Mouse (Mus musculus) myocyte (in vitro differentiated cells): ENCODE data around the gene Gm47969. TPM values are rescaled to one million over a fixed set of nuclear protein-coding genes. Genes with fewer than 3 reads are reported as not detected.

Experiments
- H3K27me3 ChIP-seq: one replicate; pipeline ENCODE4 v1.6.1; 2011; ENCODE audit not compliant: control insufficient read depth, insufficient read depth, insufficient read length
- H3K36me3 ChIP-seq: one replicate; pipeline ENCODE4 v1.6.1; 2011; ENCODE audit not compliant: control insufficient read depth, insufficient read depth
- H3K4me2 ChIP-seq: one replicate; pipeline ENCODE4 v1.6.1; 2011; ENCODE audit warnings: low read depth, control low read depth
- H3K4me3 ChIP-seq: one replicate; pipeline ENCODE4 v1.5.1; 2011; ENCODE audit warnings: mild to moderate bottlenecking, control low read depth, moderate library complexity
- H3K79me2 ChIP-seq: one replicate; pipeline ENCODE4 v1.6.1; 2011; ENCODE audit not compliant: control insufficient read depth, insufficient read depth
- H3ac ChIP-seq: one replicate; pipeline ENCODE4 v1.6.1; 2011; ENCODE audit not compliant: control insufficient read depth, insufficient read length
- CEBPB ChIP-seq: IDR thresholded peaks from 2 replicates; pipeline ENCODE4 v1.6.1; 2011; ENCODE audit warnings: mild to moderate bottlenecking, moderate library complexity; ENCODE audit not compliant: poor library complexity, insufficient read depth, severe bottlenecking
- E2F4 ChIP-seq: IDR thresholded peaks from one replicate; pipeline ENCODE4 v1.6.1; 2011; ENCODE audit warnings: mild to moderate bottlenecking, control low read depth, moderate library complexity; ENCODE audit not compliant: insufficient read depth
- MAX ChIP-seq: IDR thresholded peaks from one replicate; pipeline ENCODE4 v1.6.1; 2011; ENCODE audit warnings: low read depth, mild to moderate bottlenecking, control low read depth
- MYOD1 ChIP-seq, 3 experiments: IDR thresholded peaks; one replicate each; pipeline ENCODE4 v1.6.1; 2011; ENCODE audit warnings: control low read depth in 2 of 3, low read depth in 2 of 3, mild to moderate bottlenecking in 2 of 3, moderate library complexity in 1 of 3; ENCODE audit not compliant: insufficient read length in 2 of 3, control insufficient read depth in 1 of 3
- MYOG ChIP-seq, 3 experiments: IDR thresholded peaks; one replicate each; pipeline ENCODE4 v1.6.1; 2011; ENCODE audit warnings: control low read depth in 2 of 3, low read depth in 2 of 3, mild to moderate bottlenecking in 2 of 3; ENCODE audit not compliant: insufficient read length in 2 of 3, control insufficient read depth in 1 of 3, insufficient read depth in 1 of 3
- POLR2A ChIP-seq: IDR thresholded peaks from one replicate; pipeline ENCODE4 v1.6.1; 2011; ENCODE audit warnings: low read depth, mild to moderate bottlenecking, control low read depth, moderate library complexity; ENCODE audit not compliant: insufficient read length
- POLR2AphosphoS2 ChIP-seq: IDR thresholded peaks from one replicate; pipeline ENCODE4 v1.6.1; 2011; ENCODE audit warnings: low read depth, control low read depth; ENCODE audit not compliant: insufficient read length
- REST ChIP-seq: IDR thresholded peaks from one replicate; pipeline ENCODE4 v1.6.1; 2011; ENCODE audit warnings: mild to moderate bottlenecking, control low read depth, moderate library complexity; ENCODE audit not compliant: insufficient read depth, insufficient read length
- SRF ChIP-seq: IDR thresholded peaks from one replicate; pipeline ENCODE4 v1.6.1; 2011; ENCODE audit warnings: low read depth; ENCODE audit not compliant: control insufficient read depth, insufficient read length
- TCF12 ChIP-seq: IDR thresholded peaks from one replicate; pipeline ENCODE4 v1.6.1; 2011; ENCODE audit warnings: mild to moderate bottlenecking, control low read depth; ENCODE audit not compliant: poor library complexity, insufficient read depth, severe bottlenecking
- TCF3 ChIP-seq: IDR thresholded peaks from one replicate; pipeline ENCODE4 v1.6.1; 2011; ENCODE audit warnings: low read depth, control low read depth; ENCODE audit not compliant: insufficient read length
- USF1 ChIP-seq: IDR thresholded peaks from one replicate; pipeline ENCODE4 v1.6.1; 2011; ENCODE audit warnings: low read depth, mild to moderate bottlenecking, control low read depth, moderate library complexity
- polyA plus RNA-seq: library from polyadenylated mRNA; unstranded; fragments of >200 nt; fragmentation: generic; extraction: Trizol; gene quantifications from one replicate; pipeline ENCODE4 v1.2.1, GENCODE M21; 2012; ENCODE audit warnings: missing spikeins

Gene Gm47969
- polyA plus RNA-seq, 1 experiment: not detected

DNA sequence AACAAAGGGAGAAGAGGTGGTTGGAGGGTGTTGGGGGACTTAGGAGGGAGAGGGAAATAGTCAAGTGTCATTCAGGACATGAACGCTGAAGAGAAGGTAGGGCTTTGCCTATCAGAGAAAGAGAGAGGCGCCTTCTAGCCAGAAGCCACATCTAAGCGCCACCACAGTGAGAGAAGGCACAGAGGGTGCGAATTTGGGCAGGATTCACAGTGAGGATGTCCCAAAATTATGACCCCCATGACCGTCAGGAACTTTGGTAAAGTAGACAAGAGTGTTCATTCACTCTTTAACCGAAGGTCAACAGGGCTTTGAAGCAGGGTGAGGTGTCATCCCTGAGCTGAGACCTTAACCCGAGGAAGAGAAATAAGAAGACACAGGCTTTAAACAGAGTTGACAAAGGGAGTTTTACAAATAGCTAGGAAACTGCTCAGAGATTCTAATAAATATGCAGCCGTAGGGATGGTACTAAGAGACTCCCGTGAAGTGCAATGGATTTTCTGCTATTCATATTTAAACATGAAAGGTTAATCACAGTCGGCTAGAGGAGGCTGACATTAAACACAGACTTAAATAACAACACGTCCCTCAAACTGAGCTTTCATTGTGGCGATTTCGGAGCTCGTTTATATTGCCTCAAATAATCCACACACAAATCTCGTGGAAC, 30.9 kb downstream of the Gm47969 start:
- no peaks in the 10 kb centered on the region for H3K36me3 ChIP-seq
- H3ac ChIP-seq: no peak overlapping the region
- no peaks in the 10 kb centered on the region for H3K79me2 ChIP-seq
- H3K27me3 ChIP-seq: peaks cover 11% of the 10 kb centered on the region
- H3K4me3 ChIP-seq: no peak overlapping the region
- no peak for TF ChIP-seq TCF12
- TF ChIP-seq MYOD1 (IDR thresholded peaks at IDR 0.05; ENCODE audit: control insufficient read depth in 1 of 3, insufficient read length in 2 of 3, low read depth in 2 of 3): no peak
- no peak for TF ChIP-seq POLR2A
- TF ChIP-seq MYOG (IDR thresholded peaks at IDR 0.05; ENCODE audit: control insufficient read depth in 1 of 3, insufficient read depth in 1 of 3, insufficient read length in 2 of 3, low read depth in 2 of 3): no peak
- TF ChIP-seq SRF: no peak
- no peak for TF ChIP-seq MAX
- TF ChIP-seq REST: no peak
- no peak for TF ChIP-seq USF1
- no peak for TF ChIP-seq E2F4
- no peak for TF ChIP-seq TCF3
- no peak for TF ChIP-seq CEBPB
- no peak for TF ChIP-seq POLR2AphosphoS2
- H3K4me2 ChIP-seq: peak overlapping the region; percentile 35

GRCm38 (mm10) chr1:83076190-83076917, 31.6 kb downstream of the Gm47969 start:
- H3ac ChIP-seq: no peak overlapping the region
- peaks cover 11% of the 10 kb centered on the region for H3K27me3 ChIP-seq
- H3K36me3 ChIP-seq: no peaks in the 10 kb centered on the region
- peak overlapping the region; percentile 35 for H3K4me2 ChIP-seq
- H3K79me2 ChIP-seq: no peaks in the 10 kb centered on the region
- H3K4me3 ChIP-seq: no peak overlapping the region
- TF ChIP-seq MYOG (IDR thresholded peaks at IDR 0.05; ENCODE audit: control insufficient read depth in 1 of 3, insufficient read depth in 1 of 3, insufficient read length in 2 of 3, low read depth in 2 of 3): no peak
- no peak for TF ChIP-seq POLR2AphosphoS2
- no peak for TF ChIP-seq REST
- TF ChIP-seq USF1: no peak
- no peak for TF ChIP-seq E2F4
- TF ChIP-seq TCF3: no peak
- TF ChIP-seq SRF: no peak
- TF ChIP-seq MAX: no peak
- TF ChIP-seq MYOD1 (IDR thresholded peaks at IDR 0.05; ENCODE audit: control insufficient read depth in 1 of 3, insufficient read length in 2 of 3, low read depth in 2 of 3): no peak
- no peak for TF ChIP-seq CEBPB

DNA sequence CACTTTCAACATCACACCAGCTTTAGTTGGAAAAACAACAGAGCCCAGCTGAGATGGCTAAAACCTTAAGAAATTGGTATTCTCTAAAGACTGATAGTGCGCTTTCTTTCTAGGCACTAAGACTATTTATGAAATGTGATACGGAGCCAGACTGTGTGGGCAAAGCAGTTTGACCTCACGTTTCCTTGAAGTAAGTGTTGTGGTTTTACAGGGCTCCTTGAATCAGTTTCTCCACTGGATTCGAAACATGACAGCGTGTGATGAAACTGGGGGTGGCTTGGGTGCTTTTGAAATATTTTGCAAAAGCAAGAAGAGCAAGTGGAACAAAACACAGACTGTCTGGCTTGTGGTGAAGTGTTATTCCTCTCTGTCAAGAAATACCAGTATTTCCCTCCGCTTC, 32.3 kb downstream of the Gm47969 start:
- Histone ChIP-seq H3K4me3 (no peak overlapping the region), H3K4me2 (no peak overlapping the region), H3K36me3 (no peaks in the 10 kb centered on the region), H3K27me3 (peaks cover 11% of the 10 kb centered on the region), H3K79me2 (no peaks in the 10 kb centered on the region), H3ac (no peak overlapping the region)
- TF ChIP-seq POLR2A: no peak
- no peak for TF ChIP-seq TCF3
- TF ChIP-seq TCF12: no peak
- no peak for TF ChIP-seq E2F4
- TF ChIP-seq CEBPB: no peak
- no peak for TF ChIP-seq MYOD1 (IDR thresholded peaks at IDR 0.05; ENCODE audit: control insufficient read depth in 1 of 3, insufficient read length in 2 of 3, low read depth in 2 of 3)
- TF ChIP-seq MYOG (IDR thresholded peaks at IDR 0.05; ENCODE audit: control insufficient read depth in 1 of 3, insufficient read depth in 1 of 3, insufficient read length in 2 of 3, low read depth in 2 of 3): no peak
- no peak for TF ChIP-seq USF1
- TF ChIP-seq MAX: no peak
- TF ChIP-seq SRF: no peak
- no peak for TF ChIP-seq POLR2AphosphoS2
- TF ChIP-seq REST: no peak

GRCm38 (mm10) chr1:83084790-83085189, 40.1 kb downstream of the Gm47969 start:
- no peak for TF ChIP-seq USF1
- no peak for TF ChIP-seq POLR2AphosphoS2
- no peak for TF ChIP-seq POLR2A
- TF ChIP-seq MAX: no peak
- no peak for TF ChIP-seq TCF12
- TF ChIP-seq SRF: no peak
- TF ChIP-seq REST: no peak
- no peaks in the 10 kb centered on the region for H3K79me2 ChIP-seq
- H3K4me2 ChIP-seq: no peak overlapping the region
- H3K36me3 ChIP-seq: no peaks in the 10 kb centered on the region
- no peaks in the 10 kb centered on the region for H3K27me3 ChIP-seq
- H3K4me3 ChIP-seq: no peak overlapping the region
- H3ac ChIP-seq: no peak overlapping the region

- Histone ChIP-seq H3K4me3 (no peak overlapping the region), H3K36me3 (no peaks in the 10 kb centered on the region), H3K79me2 (no peaks in the 10 kb centered on the region), H3K27me3 (no peaks in the 10 kb centered on the region), H3ac (no peak overlapping the region), H3K4me2 (no peak overlapping the region)
- TF ChIP-seq POLR2A (no peak), E2F4 (no peak), USF1 (no peak), TCF12 (no peak), MAX (no peak), REST (no peak), MYOD1 (IDR thresholded peaks at IDR 0.05; ENCODE audit: control insufficient read depth in 1 of 3, insufficient read length in 2 of 3, low read depth in 2 of 3) (no peak), MYOG (IDR thresholded peaks at IDR 0.05; ENCODE audit: control insufficient read depth in 1 of 3, insufficient read depth in 1 of 3, insufficient read length in 2 of 3, low read depth in 2 of 3) (no peak), POLR2AphosphoS2 (no peak), TCF3 (no peak), SRF (no peak), CEBPB (no peak)
Measured at GRCm38 (mm10) chr1:83091268-83091667, 46.5 kb downstream of the Gm47969 start.

Other genes starting within 250 kb of the Gm47969 start
- 21.7 TPM for gene Agfg1, start 205.4 kb upstream of the Gm47969 start, polyA plus RNA-seq
- not detected for gene A030005L19Rik, start 131.6 kb upstream of the Gm47969 start, polyA plus RNA-seq
- gene A030014E15Rik, start 120.0 kb upstream of the Gm47969 start, polyA plus RNA-seq: not detected
- not detected for gene Gm6217, start 113.5 kb upstream of the Gm47969 start, polyA plus RNA-seq
- not detected for gene A030003K21Rik, start 101.5 kb upstream of the Gm47969 start, polyA plus RNA-seq
- gene Gm7544, start 88.9 kb upstream of the Gm47969 start, polyA plus RNA-seq: not detected
- not detected for gene Gm47955, start 84.6 kb upstream of the Gm47969 start, polyA plus RNA-seq
- not detected for gene Gm47959, start 44.4 kb upstream of the Gm47969 start, polyA plus RNA-seq
- 0.07 TPM for gene Slc19a3, start 6.5 kb upstream of the Gm47969 start, polyA plus RNA-seq
- not detected for gene Krtap28-10, start 2.5 kb upstream of the Gm47969 start, polyA plus RNA-seq
- not detected for gene A030005K14Rik, start 14.4 kb downstream of the Gm47969 start, polyA plus RNA-seq
- gene Krtap28-13, start 16.0 kb downstream of the Gm47969 start, polyA plus RNA-seq: not detected
- not detected for gene Ccl20, start 71.8 kb downstream of the Gm47969 start, polyA plus RNA-seq
- not detected for gene Daw1, start 114.8 kb downstream of the Gm47969 start, polyA plus RNA-seq